Mouse (Mus musculus) right cerebral cortex, postnatal 36 days (tissue): Measurements from ENCODE around the gene 1700013G24Rik.
"Not testable (repeated sequence)": the region's sequence is repeated elsewhere in the genome, so short reads cannot be mapped to it uniquely, and the experiment has no call there.

Experiments
- DNase-seq, 2 experiments: peaks; one replicate each; pipeline ENCODE4 v3.0.0; 2022; ENCODE audit warnings: low spot score in 2 of 2, mixed read lengths in 1 of 2

1700013G24Rik gene

DNA sequence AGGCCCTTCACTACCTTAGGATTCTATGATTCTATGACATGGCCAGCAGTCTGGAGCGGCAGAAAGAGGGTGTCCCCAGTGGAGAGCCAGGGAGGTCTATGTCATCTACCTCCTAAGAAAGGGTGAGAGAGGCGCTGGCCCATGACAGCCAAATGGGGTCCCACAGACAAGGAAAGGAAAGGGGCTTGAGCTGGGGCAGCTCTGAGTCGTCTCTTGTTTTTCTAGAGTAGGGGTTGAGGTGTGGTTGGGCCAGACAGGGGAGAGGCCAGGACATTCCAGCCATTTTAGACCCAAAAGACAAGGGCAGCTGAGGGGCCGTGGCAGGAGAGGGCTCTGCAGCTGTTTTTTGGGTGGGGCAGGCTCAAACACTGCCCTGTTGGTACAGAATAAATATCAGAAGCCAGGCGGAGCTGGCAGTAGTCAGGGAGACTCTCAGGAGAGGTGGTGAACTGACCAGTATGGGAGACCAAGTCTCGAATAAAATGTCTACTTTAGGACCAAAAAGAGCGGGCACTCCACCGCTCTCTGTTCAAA is at the start of gene 1700013G24Rik:
Gene 1700013G24Rik, plus strand, starts transcription at position 51 of the 534 bp plus-strand sequence.
- DNase-seq: no peak

DNA sequence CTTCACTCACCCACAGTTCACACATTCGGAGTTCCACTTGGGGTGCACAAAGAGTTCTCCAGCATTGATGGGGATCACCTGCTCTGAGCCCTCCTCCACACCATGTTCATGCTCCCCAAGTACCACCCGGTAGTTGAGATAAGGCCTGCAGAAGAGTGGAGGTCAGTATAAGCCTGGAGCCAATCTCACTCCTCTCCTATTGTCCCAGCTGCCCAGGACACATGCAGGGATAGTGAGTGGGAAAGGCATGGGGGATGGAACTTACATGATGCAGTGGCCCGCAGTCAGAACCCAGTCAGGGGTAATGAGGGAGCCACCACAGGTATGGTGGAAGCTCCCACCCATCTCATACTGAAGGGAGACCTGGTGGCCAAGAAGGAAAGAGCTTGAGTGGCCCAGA is 47.5 kb upstream of the 1700013G24Rik start:
- DNase-seq: no peak

DNA sequence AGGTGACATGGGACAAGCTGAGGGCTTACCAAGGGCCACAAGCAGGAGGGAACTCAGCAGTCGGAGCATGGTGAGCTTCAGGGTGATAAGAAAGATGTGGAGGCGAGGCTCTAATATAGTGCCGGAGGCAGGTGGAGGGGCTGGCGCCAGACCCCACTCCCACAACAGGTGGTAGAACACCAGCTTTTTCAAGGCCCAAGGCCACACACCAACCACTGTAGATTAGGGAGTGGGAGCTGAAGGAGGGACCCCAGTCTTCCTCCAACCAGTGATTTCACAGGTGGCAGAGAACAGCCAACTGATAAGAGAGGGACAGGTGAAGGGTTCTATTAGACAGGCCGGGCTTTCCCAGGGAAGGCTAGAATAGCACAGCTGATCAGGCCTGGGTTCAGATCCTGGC is 43.4 kb upstream of the 1700013G24Rik start, which contains the start of gene Cela3a:
Gene Cela3a, minus strand, starts transcription at position 101 of the 400 bp plus-strand sequence.
- no peak for DNase-seq

DNA sequence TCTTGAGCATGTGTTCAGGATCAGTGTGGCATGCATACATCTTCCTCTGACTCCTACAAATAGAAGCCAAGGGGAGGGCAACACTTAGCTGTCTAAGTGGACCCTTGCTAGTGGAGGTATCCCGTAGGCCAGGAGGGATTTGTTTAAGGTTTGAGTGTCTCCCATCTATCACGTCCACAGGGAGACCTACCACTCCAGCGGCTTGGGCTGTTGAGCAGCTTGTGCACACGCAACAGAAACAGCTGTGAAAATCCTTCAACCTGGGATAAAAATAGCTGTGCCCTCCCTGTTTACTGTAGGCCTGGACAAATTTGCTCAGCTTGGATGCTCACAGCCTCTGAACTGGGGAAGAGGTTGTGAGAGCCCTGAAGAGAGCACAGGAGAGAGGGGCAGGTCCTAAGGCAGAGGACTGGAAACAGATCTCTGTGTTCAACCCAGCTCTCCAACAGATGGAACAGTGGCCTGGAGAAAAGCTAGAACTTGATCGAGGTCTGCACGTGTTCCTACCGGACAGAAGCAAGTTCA is 40.8 kb upstream of the 1700013G24Rik start:
- DNase-seq: not testable (repeated sequence)

DNA sequence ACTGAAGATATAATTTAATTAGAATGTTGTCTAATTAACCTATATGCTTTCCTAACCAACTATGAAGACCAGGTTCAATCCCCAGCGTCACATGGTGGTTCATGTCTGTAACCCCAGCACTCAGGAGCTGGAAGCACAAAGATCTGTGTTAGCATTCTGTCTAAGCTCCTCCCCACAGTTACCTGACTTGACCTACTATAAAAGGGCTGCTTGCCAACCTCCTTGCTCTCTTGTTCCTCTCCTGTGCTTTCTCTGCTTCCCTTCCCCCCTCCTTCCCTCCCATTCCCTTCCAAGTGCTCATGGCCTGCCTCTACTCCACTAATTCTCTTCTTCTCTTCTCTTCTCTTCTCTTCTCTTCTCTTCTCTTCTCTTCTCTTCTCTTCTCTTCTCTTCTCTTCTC is 38.1 kb upstream of the 1700013G24Rik start:
- DNase-seq: no peak

DNA sequence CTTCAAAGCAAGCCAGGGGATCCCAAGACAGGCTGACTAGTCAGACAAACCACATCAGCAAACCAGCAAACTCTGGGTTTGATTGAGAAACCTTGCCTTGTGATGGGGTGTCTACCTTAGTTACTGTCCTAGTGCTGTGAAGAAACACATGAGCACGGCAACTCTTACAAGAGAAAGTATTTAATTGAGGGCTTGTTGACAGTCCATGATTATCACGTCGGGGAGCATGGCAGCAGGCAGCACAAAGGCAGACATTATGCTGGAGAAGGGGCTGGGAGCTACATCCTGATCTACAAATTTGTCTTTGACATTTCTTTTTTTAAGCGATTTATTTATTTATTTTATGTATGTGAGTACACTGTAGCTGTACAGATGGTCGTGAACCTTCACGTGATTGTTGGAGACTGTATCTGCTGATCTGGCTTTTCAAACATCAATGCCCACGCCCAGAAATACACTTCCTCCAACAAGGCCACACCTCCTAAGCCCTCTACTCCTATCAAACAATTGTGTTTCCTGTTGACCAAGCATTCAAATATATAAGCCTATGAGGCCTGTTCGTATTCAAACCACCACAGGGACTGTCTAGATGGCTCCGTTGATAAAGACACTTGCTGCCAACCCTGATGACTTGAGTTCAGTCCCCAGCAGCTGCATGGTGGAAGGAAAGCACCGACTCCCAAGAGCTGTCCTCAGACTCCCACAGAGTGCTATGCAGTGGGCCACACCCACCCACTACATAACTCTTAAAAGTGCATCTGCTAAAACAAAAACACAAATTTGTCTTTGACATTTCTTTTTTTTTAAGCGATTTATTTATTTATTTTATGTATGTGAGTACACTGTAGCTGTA is 35.1 kb upstream of the 1700013G24Rik start:
- DNase-seq: no peak

DNA sequence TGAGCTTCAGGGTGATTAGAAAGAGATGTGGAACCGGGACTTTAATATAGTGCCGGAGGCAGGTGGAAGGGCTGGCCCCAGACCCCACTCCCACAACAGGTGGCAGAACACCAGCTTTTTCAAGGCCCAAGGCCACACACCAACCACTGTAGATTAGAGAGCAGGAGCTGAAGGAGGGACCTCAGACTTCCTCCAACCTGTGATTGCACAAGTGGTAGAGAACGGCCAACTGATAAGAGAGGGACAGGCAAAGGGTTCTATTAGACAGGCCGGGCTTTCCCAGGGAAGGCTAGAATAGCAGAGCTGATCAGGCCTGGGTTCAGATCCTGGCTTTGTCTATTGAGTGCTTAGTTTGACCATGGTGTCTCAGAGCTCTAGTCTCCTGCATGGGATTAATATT is 22.6 kb upstream of the 1700013G24Rik start, which contains the start of gene Cela3b:
Gene Cela3b, minus strand, starts transcription at position 39 of the 400 bp plus-strand sequence.
- DNase-seq: no peak

DNA sequence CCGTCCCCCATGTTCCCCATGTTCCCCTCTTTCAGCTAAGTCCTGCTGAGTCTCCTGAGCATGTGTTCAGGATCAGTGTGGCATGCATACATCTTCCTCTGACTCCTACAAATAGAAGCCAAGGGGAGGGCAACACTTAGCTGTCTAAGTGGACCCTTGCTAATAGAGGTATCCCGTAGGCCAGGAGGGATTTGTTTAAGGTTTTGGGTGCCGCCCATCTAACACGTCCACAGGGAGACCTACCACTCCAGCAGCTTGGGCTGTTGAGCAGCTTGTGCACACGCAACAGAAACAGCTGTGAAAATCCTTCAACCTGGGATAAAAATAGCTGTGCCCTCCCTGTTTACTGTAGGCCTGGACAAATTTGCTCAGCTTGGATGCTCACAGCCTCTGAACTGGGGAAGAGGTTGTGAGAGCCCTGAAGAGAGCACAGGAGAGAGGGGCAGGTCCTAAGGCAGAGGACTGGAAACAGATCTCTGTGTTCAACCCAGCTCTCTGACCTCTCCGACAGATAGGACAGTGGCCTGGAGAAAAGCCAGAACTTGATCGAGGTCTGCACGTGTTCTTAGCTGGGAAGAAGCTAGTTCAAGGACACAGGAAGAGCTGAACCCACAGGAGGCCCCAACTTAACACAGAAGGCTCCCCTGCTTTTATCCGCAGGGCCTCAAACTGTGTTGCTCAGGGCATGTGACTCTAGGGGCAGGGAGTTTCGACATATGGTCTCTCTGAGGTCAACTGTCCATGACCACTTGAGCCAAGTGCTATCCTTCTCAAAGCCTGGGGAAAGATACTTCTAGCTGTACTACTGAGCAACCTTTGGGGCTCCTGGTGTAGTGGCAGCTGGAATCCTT is 20.2 kb upstream of the 1700013G24Rik start:
- DNase-seq: not testable (repeated sequence)

DNA sequence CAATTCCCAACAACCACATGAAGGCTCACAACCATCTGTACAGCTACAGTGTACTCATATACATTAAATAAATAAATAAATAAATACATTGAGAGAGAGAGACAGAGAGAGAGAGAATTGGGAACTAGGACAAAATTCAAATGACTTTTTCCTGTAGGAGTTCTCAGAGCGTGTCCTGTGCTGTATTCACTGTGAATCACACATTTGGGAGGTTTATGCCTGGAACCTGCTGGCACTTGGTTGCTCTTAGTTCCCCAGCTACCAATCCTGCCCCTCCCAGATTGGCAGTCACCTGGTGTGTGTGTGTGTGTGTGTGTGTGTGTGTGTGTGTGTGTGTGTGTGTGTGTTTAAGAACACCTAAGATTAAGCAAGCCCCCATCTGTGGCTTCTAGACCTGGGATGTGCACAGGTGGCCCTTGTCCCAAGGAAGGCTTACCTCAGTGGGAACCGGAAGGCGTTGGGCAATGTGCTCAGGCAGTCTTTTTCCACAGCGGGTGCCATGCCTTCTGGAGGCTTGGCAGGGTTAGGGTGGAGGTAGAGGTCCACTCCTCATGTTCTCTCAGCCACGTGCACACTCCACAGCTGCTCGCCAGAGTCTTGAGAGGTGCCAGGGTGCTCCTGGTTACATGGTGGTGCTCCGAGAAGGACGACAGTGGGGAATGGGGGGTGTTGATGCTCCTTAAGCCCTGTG is 16.0 kb upstream of the 1700013G24Rik start:
- no peak for DNase-seq

DNA sequence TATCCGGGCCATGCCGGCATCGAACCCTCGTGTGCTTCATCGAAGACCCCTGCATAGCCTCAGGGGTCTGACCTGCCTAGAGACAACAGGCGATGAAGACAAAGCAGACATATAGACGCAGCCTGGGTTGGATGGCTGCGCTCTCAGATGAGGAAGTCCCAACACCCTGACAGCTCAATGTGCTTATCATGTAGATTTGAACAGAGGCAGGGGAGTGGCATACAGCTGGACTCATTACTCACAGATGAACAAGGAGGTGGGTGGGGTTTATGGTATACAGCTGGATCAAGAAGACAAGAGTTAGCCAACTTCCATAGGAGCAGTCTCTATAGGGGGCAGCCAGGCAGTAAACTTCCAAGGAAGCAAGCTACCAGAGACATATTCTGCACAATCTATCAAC is 14.2 kb upstream of the 1700013G24Rik start:
- no peak for DNase-seq

DNA sequence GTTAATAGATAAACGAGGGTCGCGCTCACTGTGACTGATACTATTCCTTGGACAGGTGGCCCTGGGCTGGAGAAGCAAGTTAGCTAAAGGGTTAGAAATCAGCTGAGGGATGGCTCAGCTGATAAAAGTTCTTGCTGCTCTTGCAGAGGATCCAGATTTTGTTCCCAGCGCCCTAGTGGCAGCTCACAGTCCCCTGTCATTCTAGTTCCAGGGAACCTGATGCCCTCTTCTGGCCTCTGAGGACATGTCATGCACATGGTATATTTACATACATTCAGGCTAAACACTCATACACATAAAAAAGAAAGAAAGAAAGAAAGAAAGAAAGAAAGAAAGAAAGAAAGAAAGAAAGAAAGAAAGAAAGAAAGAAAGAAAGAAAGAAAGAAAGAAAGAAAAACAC is 11.8 kb upstream of the 1700013G24Rik start:
- DNase-seq: no peak

DNA sequence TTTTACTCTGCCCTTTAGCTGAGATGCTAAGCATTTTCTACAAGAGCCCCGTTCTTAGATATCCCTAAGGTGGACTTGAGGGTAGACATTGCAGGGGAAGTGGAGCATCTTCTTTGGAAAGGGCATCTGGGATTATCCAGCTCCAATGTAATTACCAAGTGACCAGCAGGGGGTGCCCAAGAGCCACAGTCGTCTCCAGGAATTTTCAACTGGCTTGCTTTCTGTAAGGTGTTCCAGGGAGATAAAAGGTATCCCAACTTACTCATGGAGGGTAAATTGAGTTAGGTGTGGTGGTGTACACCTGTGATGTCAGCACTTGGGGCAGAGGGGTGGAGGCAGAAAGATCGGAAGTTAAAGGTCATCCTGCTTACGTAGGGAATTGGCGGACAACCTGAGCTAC is 9.5 kb upstream of the 1700013G24Rik start:
- DNase-seq: peak; percentile 18 to 32

DNA sequence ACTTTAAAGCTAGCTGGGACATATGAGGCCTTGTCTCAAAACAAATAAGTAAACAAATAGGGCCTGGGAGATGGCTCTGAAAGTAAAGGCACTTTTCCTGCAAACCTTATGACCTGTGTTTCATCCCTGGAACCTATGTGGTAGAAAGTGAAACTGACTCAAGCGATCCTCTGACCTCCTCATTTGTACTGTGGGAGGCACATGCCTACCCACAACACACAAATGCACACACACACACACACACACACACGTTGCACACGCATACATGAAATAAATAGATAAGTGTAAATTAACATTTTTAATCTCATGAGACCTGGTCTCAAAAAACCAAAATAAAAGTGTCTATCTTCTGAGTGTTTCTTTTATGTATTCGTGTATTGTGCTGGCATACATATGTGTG is 7.2 kb upstream of the 1700013G24Rik start:
- DNase-seq: no peak

DNA sequence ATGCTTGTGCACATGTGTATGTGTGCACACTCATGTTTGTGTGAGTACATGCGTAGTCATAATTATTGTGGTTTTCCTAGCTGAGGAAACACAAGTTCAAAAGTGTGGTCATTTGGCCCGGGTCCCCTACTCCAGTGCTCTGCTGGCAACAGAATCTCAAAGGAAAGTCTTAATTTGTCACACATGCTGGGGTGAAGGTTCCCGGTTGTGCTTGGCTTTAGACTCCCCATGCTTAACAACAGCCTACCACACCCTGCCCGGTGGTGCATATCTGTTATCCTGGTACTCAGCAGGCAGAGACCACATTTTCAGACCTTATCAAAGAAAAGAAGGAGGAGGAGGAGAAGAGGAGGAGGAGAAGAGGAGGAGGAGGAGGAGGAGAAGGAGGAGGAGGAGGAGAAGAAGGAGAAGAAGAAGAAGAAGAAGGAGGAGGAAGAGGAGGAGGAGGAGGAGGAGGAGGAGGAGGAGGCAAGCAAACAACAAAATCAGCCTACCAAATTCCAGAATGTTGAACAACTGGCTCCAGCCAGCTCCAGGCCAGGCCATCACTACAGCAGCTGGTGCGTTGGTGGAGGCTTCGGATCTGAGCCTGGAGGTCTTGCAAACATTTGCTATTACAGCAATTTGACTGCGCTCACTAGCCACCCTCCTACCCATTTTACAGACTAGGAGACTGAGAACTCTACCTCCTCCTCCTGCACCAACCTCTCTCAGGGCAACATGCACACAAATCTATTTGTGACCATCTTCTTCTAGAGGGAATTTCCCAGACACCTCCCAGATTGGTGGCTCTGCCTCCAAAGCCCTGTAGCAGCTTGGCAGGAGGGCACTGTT is 5.5 kb upstream of the 1700013G24Rik start:
- no peak for DNase-seq

DNA sequence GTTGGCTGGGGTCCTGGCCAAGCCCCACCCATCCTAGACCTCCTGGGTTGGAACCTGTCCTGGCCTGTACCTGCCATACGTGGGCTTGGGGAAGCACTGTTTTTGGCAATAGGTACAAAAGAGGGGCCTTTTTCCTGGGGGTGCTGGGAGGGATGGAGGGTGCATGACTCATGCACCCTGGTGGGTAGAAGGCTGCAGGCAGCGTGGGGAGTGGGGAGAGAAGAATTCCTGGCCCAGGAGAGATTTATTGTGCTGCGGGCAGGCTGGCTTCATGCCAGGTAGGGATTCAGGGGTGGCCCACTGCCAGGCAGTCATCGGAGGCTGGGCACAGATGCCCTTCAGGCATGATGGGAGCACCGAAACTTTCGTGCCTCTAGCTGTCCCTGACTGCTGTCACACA is 4.9 kb upstream of the 1700013G24Rik start:
- DNase-seq: no peak

DNA sequence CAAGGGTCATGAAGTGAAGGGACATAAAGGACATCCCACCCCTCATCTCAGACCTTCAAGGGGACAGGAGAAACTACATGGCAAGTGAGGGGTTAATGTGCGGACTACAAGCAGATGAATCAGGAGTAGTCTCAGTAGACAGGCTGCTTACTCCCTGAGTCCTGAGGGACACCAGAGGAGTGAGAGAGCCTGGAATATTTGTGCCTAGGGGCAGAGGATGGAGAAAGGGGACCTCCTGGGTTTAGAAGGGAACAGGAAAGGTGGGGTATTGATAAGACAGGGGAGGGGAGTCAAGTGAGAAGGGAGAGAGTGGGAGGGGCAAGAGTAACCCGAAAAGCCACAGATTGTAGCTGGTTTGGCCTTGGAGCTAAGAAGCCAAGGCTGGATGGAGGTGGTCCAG is 4.4 kb upstream of the 1700013G24Rik start:
- DNase-seq: no peak

DNA sequence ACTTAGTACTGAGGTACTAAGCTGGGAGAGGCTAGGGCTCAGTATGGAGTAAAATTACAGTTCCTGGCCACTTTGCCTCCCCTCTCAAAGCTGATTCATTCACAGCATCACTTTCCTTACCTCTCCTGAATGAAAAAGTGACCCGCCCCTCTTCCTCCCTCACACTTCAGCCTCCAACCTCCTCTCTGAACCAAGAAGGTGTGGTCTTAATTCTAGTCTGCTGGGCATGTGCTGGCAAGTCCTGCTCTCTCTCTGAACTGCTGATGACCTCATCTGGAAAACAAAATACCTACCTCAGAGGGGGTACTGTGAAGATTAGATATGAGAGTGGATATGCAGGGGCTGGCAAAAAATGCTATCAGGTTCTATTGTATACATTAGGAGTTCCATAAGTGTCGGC is 4.0 kb upstream of the 1700013G24Rik start:
- DNase-seq: no peak

DNA sequence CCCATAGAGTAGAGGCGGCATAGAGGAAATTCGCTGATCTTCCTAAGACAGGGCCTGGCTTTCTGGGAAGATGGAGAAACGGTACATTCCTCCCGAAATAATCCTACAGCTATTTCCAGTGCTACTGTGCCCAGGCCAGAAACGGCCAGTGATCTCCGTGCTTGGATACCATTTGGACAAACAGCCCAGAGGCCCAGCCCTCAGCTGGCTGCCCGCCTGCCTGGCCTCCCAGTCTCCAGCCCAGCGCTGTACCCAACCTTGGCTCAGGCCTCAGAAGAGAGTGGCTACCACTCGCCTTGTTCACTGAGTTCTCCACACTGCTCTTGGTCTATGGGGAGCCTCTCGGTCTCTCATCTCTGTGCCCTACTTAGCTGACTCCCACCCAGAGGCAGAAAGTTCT is 3.4 kb upstream of the 1700013G24Rik start:
- DNase-seq: no peak

DNA sequence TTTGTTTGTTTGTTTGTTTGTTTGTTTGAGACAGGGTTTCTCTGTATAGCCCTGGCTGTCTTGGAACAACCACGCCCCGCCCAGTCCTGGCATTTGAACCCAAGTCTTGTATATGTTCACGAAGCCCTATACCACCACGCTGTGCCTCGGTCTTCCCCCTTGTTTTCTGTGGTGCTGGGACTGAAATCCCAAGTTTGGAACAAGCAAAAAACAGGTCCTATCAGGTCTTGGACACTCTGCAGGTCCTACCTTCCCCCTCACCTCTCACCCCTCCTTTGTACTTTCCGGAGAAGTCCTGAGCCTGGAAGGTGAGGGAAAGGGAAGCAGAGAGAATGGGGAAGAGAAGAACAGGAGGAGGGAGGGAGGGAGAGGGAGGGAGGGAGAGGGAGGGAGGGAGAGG is 894 bp upstream of the 1700013G24Rik start:
- no peak for DNase-seq

DNA sequence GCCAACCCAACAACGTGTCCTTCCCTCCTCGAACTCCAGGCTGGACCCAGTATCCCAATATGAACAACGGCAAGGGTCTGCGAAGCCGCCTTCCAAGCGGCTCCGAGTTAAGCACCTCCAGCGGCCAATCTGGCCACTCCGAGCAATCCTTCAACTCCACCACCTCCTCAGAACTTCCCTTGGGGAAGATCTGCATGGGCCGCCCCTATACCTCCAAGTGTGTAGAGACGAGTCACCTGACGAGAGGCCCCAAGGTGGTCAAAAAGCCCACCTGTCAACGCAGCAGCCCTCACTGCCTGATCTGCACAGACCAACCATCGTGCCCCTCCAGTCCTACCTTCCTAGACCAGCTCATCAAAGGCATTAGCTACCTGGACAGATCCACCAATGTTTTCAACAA is 1.5 kb downstream of the 1700013G24Rik start:
- no peak for DNase-seq

DNA sequence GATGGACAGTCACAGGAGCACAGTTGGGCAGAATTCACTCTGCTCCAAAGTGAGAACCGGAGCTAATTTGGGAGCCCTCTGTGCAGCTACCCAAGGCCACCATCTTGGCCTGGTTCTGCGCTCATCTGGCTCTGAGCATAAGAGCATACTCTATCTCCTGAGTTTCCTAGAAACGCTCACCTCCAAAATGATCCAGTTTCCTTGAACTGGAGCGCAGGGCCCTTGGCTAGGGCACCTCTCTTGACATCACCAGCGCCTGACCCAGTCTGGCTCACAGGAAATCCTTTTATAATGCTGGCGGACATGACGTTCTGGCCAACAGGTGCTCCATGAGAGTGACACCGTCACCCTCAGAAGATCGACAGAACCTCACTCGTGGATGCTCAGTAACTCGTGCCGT is 3.5 kb downstream of the 1700013G24Rik start:
- no peak for DNase-seq
